Mouse (Mus musculus) skeletal muscle tissue, adult 2 months (tissue): Measurements from ENCODE around the gene Slc9b2.
A peak's percentile ranks its signal among the peaks of the same experiment; 100 is the strongest.

ENCODE experiments used
- DNase-seq: peaks from one replicate; pipeline ENCODE4 v3.0.0-alpha.2; 2012; ENCODE audit warnings: low read depth, low spot score

Slc9b2 gene

GRCm38 (mm10) chr3:135307411-135308259 lies at the start of gene Slc9b2:
Gene Slc9b2 (plus strand): TSS chr3:135307700.
- no peak for DNase-seq

- no peak for DNase-seq
Measured at GRCm38 (mm10) chr3:135258919-135259318, 48.6 kb upstream of the Slc9b2 start.

- DNase-seq: no peak
Measured at GRCm38 (mm10) chr3:135260233-135260632, 47.3 kb upstream of the Slc9b2 start.

- no peak for DNase-seq
Measured at GRCm38 (mm10) chr3:135268616-135269015, 38.9 kb upstream of the Slc9b2 start.

GRCm38 (mm10) chr3:135269391-135269990 lies 38.0 kb upstream of the Slc9b2 start:
- no peak for DNase-seq

GRCm38 (mm10) chr3:135272627-135273026 lies 34.9 kb upstream of the Slc9b2 start:
- peak; percentile 17 for DNase-seq

GRCm38 (mm10) chr3:135273047-135273446 lies 34.5 kb upstream of the Slc9b2 start:
- peak; percentile 5 for DNase-seq

GRCm38 (mm10) chr3:135280160-135280559 lies 27.3 kb upstream of the Slc9b2 start:
- no peak for DNase-seq

- DNase-seq: peak; percentile 84
Measured at GRCm38 (mm10) chr3:135280669-135281415, 26.7 kb upstream of the Slc9b2 start, which contains the start of gene Bdh2. Gene Bdh2 (plus strand): TSS chr3:135281221.

GRCm38 (mm10) chr3:135281701-135282100 lies 25.8 kb upstream of the Slc9b2 start:
- no peak for DNase-seq

- DNase-seq: no peak
Measured at GRCm38 (mm10) chr3:135285256-135285655, 22.2 kb upstream of the Slc9b2 start.

- no peak for DNase-seq
Measured at GRCm38 (mm10) chr3:135285807-135286206, 21.7 kb upstream of the Slc9b2 start.

GRCm38 (mm10) chr3:135288138-135288750 lies 19.3 kb upstream of the Slc9b2 start:
- DNase-seq: no peak

GRCm38 (mm10) chr3:135289148-135289547 lies 18.4 kb upstream of the Slc9b2 start:
- DNase-seq: no peak

GRCm38 (mm10) chr3:135290249-135290894 lies 17.1 kb upstream of the Slc9b2 start:
- DNase-seq: peak; percentile 41

- DNase-seq: no peak
Measured at GRCm38 (mm10) chr3:135293703-135294102, 13.8 kb upstream of the Slc9b2 start.

GRCm38 (mm10) chr3:135295559-135295958 lies 11.9 kb upstream of the Slc9b2 start:
- DNase-seq: no peak

- peak; percentile 56 for DNase-seq
Measured at GRCm38 (mm10) chr3:135298560-135298959, 8.9 kb upstream of the Slc9b2 start.

- DNase-seq: no peak
Measured at GRCm38 (mm10) chr3:135300081-135300480, 7.4 kb upstream of the Slc9b2 start.

GRCm38 (mm10) chr3:135304060-135304459 lies 3.4 kb upstream of the Slc9b2 start:
- DNase-seq: no peak

GRCm38 (mm10) chr3:135304566-135304965 lies 2.9 kb upstream of the Slc9b2 start:
- DNase-seq: no peak
